Mouse (Mus musculus) B cell, adult 2 months (primary cell): ENCODE results near the gene Slc17a3.

Source experiments
- DNase-seq, 2 experiments: peaks; one replicate each; pipeline ENCODE4 v3.0.0; 2022

Slc17a3 gene

GRCm38 (mm10) chr13:23839308-23839707, at the start of gene Slc17a3:
Gene Slc17a3, plus strand, starts transcription at chr13:23839434.
- no peak for DNase-seq

- peak; percentile 63 to 69 for DNase-seq
Measured at GRCm38 (mm10) chr13:23792520-23792919, 46.7 kb upstream of the Slc17a3 start.

GRCm38 (mm10) chr13:23799405-23799804, 39.8 kb upstream of the Slc17a3 start:
- peak; percentile 30 to 32 for DNase-seq

DNA sequence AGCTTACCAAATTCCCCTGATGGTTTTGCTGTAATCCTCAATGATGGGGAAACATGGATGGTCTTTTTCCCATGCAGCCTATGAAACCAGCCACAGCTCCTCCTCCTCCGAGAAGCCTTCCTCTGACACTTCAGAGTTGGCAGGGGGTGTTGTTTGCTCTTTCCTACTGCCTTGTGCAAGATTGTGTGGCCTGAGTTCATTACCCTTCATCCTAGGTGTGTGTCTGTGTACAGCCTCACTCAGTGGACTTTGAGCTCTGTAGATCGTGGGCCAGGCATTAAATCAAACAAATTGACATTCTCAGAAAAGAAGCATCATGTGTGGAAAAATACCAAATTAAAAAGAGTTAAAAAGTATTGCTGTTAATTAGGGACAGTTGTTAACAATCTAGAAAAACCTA, 34.7 kb upstream of the Slc17a3 start:
- DNase-seq = no peak

DNA sequence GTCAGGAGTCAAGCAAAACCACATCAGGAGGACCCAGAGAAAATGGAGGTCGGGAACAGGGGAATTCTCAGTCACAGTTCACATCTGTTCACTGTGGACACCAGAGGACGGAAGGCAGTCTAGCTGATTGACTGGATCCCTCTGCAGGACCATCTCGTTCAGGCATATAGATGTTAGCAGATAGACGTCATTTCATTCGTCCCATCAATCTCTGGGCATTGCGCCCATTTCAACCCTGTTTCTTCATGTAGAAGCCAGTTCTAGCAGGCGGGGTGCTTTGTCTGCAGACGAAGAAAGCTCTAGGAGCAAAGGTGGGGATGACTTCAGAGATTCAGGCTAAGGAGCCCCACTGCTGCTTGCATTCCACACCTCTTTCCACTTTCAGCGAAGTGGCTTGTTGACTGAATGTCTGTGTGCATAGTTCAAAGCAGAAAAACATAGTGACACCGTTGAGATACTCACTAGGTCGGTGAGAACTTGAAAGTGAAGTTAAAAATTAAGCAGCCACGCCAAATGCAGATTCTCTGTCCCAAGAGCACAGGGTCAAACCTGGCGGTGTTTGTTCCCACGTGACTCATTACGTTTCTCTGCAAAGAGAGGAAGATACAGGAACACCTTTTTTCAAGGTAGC, 32.7 kb upstream of the Slc17a3 start, which contains the start of gene Slc17a2:
Slc17a2 (plus strand) TSS at position 572 of the 631 bp plus-strand sequence.
- DNase-seq = no peak

- DNase-seq = no peak
Measured at GRCm38 (mm10) chr13:23816148-23816547, 23.1 kb upstream of the Slc17a3 start.

DNA sequence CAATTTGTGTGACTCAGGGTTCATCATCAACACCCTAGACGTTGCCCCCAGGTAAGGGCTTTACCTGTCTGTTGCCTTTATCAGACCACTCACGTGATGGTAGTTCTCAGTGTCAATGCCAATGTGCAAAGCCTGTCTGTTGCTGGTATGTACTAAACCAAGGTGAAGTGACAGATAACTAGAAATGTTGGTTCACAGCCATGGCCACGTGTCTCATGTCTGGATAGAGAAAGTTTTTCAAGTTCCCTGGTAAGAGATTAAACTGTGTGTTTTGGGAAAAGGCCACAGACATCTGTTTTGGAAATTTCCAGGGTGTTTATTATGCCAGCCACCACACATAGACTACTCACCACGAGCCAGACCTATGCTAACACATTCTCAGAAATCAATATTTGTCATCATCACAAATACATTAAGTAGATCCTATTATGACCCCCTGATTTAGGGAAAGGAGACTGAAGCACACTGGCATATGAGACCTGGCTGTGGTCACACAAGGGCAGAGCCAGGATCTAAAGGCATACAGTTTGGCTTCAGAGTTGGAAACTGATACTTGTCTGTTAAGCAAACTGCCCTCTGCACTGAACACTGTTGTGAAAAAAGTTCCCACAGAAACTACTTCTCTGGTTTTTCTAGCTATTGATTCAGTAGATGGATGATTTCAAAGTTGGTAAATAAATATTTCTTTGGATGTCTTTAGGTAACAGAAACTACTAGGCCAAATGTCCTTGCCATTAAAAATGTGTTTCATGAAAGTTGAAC, 18.9 kb upstream of the Slc17a3 start:
- DNase-seq = no peak

- DNase-seq = no peak
Measured at GRCm38 (mm10) chr13:23822213-23822612, 17.0 kb upstream of the Slc17a3 start.

DNA sequence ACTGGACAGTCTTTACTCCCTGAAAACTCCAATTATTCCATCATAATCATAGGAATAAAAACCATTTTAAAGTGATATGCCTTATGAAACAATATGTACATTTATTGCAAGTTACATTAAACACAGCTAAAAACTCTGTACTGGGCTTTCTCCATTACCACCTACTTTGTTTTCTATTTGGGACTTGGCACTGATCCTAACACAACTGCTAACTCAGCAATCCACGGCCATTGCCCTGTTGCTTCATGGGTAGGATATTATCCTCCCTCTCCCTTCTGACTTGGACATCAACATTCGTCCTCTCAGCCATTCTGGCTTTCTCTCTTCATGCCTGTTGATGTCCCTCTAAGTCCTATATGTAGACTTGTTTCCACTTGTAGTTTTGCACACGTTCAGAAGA, 12.6 kb upstream of the Slc17a3 start:
- DNase-seq = no peak

- peak; percentile 38 to 42 for DNase-seq
Measured at GRCm38 (mm10) chr13:23833053-23833452, 6.2 kb upstream of the Slc17a3 start.

GRCm38 (mm10) chr13:23834836-23835235, 4.4 kb upstream of the Slc17a3 start:
- DNase-seq = no peak

GRCm38 (mm10) chr13:23836630-23837029, 2.6 kb upstream of the Slc17a3 start:
- DNase-seq = no peak

- no peak for DNase-seq
Measured at GRCm38 (mm10) chr13:23845851-23846250, 6.6 kb downstream of the Slc17a3 start.

DNA sequence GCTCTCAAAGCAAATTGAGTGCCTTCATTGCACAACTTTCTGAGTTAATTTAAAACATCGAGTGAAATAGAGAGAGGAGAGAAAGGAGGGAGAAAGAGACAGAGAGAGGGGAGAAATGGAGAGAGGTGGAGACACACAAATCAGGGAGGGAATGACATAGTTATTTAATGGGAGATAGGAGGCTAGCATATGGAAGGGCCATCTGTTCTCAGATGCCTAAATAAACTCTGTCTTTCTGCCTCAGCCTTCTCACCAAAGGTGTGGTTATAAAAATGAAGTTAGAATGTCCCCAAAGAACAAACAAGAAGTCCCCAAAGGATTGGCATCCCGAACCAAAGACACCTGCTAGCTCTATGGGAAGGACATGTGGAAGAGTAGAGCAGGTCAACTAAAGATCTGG, 10.1 kb downstream of the Slc17a3 start:
- no peak for DNase-seq

GRCm38 (mm10) chr13:23856401-23856800, 17.2 kb downstream of the Slc17a3 start:
- DNase-seq = no peak

DNA sequence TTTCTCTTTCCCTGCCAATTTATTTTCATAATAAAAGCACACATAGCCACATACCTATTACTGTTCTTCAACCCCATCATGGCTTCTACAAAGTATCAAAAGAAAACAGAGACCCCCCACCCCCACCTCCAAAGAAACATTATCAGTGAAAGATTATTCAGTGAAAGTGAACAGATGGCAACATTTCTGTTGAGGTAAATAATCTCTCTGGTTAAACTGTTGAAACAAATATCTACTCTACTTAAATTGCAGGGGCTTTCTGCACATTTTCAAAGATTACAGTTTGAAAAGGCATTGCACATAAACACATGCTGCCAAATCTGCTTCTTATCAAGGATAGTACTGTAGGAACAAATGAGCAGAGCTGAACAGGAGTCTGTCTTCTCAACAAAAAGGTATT, 22.6 kb downstream of the Slc17a3 start:
- DNase-seq = no peak

GRCm38 (mm10) chr13:23864711-23865110, 25.5 kb downstream of the Slc17a3 start:
- no peak for DNase-seq

DNA sequence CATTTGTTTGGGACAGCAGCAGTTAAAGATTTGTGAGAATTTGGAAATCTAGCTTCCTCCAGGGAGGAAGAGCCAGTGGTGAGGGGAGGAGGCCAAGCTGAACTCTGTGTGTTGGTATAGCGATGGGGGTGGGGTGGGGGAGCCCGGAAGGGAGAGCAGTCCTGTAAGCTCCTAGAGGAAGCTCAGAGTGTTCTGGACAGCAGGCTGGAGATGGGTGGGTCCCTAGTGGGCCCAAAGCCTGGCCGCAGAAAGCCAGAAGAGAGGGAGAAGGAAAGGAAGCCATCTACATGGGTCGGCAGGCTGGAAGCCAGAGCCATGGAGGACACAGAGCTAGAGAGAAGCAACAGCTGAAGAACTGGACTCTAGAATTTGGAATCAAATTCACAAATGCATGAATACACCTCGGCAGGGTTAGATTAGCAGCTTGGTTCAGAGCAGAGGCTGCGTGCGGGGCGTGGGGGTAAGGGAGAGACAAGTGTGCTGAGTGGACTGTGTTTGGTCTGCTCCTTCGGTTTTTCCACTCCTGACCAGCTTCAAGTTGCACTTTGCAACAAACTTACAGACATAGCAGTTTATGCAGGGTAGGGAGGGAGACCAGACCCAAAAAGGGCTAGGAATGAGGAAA, 27.0 kb downstream of the Slc17a3 start:
- DNase-seq = no peak

DNA sequence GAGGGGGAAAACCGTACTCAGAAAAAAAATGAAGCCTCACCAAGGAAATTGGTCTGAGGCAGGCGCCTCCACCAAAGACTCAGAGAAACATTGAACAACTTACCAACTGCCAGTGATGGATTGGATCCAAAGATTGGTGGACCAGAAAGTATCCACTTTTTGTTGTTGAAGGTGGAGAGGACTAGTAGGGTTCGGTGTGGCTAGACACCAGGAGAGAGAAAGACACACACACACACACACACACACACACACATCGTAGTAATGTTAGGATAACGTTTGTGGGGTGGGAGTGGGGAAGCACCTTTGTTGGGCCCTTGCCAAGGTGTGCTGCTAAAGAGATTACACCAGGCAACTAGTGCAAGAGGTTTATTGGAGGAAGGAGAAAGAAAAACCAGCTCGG, 27.8 kb downstream of the Slc17a3 start:
- no peak for DNase-seq

GRCm38 (mm10) chr13:23867405-23867804, 28.2 kb downstream of the Slc17a3 start, which contains the start of gene Slc17a1:
Gene Slc17a1, plus strand, starts transcription at chr13:23867750.
- no peak for DNase-seq

DNA sequence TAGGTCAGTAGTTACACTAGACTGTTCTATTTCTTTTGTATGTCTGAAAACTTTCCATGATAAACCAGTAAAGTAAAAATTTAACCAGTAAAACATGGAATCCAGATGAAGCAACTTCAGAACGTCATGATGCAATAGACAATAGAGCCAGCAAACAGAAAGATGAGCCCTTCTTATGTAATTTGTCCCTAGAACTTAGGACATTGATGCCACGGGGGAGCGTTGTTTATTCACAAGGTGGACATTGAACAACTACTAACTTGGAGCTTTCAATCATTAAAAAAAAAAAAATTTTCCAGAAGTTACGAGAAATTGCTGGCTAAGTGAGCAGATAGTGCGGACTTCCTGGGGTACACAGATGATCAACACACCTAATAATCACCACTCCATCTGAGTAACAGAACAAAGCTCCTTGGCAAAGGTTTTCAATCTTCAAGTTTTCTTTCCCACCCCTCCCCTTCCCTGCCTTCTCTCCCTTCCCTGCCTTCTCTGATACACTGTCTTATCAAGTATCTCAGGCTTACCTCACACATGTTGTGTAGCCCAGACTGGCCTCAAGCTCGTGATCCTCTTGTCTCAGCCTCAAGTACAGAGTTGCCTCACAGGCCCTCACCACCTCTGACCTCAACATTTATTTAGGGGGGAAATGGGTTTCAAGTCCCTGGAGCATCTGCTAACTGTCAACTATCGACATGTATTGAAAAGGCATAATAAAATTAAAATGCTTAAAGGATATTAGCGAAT, 29.7 kb downstream of the Slc17a3 start:
- DNase-seq = no peak

GRCm38 (mm10) chr13:23869996-23870395, 30.8 kb downstream of the Slc17a3 start:
- no peak for DNase-seq

GRCm38 (mm10) chr13:23873141-23873540, 33.9 kb downstream of the Slc17a3 start:
- DNase-seq = no peak
